Comparison of ENCODE assay signal across 22 mouse cellular contexts in the genomic region with DNA sequence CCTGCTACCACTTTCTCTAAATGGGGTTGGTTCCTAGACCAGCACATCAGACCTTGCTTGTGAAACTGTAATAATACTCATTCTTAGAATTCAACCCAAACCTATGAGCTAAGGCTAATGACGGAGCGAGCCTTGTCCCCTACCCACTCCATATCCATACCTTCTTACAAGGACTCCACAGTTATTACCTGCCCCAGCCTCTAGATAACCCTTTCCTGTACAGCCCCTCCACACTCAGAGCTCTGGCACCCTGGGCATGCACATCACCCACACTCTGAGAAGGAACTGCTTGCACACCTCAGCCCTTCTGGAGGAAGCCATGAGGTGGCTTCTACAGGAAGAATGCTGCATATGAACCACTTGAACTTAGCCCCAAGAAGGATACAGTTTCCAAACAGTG.
A peak's percentile ranks its signal among the peaks of the same experiment; 100 is the strongest.
DNase-seq lines count a peak whose midpoint lies in the region; ATAC-seq lines count a peak whose summit lies in the region.
"Had no signal": no experiment of that assay in that cellular context is flagged by ENCODE, and none has a peak within 500 bp of the region (broad histone marks: within the 10 kb centered on the region; RNA-seq: fewer than 3 reads in every experiment).

No protein-coding gene starts in this region.

- no peak for ATAC-seq in forebrain, embryonic 11.5 days (replicated peaks; ENCODE audit: low FRiP score)
- ATAC-seq in forebrain, embryonic 12.5 days (ENCODE audit: low FRiP score), result no peak
- ATAC-seq in intestine, embryonic 14.5 days (replicated peaks; ENCODE audit: low FRiP score, low TSS enrichment, low read depth), result no peak
- ATAC-seq in intestine, embryonic 16.5 days, result no peak
- ATAC-seq: activated CD4-positive, CD25-positive, alpha-beta regulatory T cell, adult 4 months; forebrain, embryonic 16.5 days; Patski had no signal

- H3K27me3 ChIP-seq in forebrain, embryonic 11.5 days (ENCODE audit: control insufficient read depth, insufficient read depth, low read length), result no peaks in the 10 kb centered on the region
- H3K27me3 ChIP-seq in forebrain, embryonic 12.5 days, result no peaks in the 10 kb centered on the region
- no peaks in the 10 kb centered on the region for H3K27me3 ChIP-seq in intestine, embryonic 14.5 days (replicated peaks; ENCODE audit: control insufficient read depth, insufficient read depth, low read length)
- no peaks in the 10 kb centered on the region for H3K27me3 ChIP-seq in intestine, embryonic 16.5 days (replicated peaks; ENCODE audit: control insufficient read depth, insufficient read depth, low read length)
- H3K27me3 ChIP-seq in limb, embryonic 10.5 days (ENCODE audit: low read depth, poor library complexity, severe bottlenecking), result no peaks in the 10 kb centered on the region
- H3K27me3 ChIP-seq: embryonic facial prominence, embryonic 13.5 days; hindbrain, embryonic 15.5 days had no signal

- DNase-seq in forebrain, embryonic 11.5 days (ENCODE audit: low spot score), result peak; percentile 30
- peak; percentile 21 for DNase-seq in intestine, embryonic 14.5 days (ENCODE audit: low spot score)
- peak; percentile 30 for DNase-seq in testis, postnatal 10 days (ENCODE audit: low spot score)
- no peak for DNase-seq in testis, postnatal 14 days (ENCODE audit: low spot score)
- peak; percentile 12 for DNase-seq in limb, embryonic 10.5 days (ENCODE audit: low spot score)
- no peak for DNase-seq in lung, postnatal 10 days
- DNase-seq: adrenal gland, postnatal 14 days; cerebellum, adult 11-12 months; cerebellum, adult 9-10 months; cerebellum, postnatal 25 days; gastrocnemius, adult 2 months; gastrocnemius, postnatal 36 days; heart, adult 18-20 months; heart, postnatal 36 days had no signal

- H3K4me1 ChIP-seq in forebrain, embryonic 11.5 days (replicated peaks; ENCODE audit: control insufficient read depth, insufficient read depth, low read length), result no peaks in the 10 kb centered on the region
- no peaks in the 10 kb centered on the region for H3K4me1 ChIP-seq in forebrain, embryonic 12.5 days
- no peaks in the 10 kb centered on the region for H3K4me1 ChIP-seq in intestine, embryonic 14.5 days (replicated peaks; ENCODE audit: control insufficient read depth, insufficient read depth, low read length)
- H3K4me1 ChIP-seq in intestine, embryonic 16.5 days (ENCODE audit: control insufficient read depth, insufficient read depth, low read length), result no peaks in the 10 kb centered on the region
- no peaks in the 10 kb centered on the region for H3K4me1 ChIP-seq in limb, embryonic 10.5 days
- H3K4me1 ChIP-seq: embryonic facial prominence, embryonic 13.5 days; heart, embryonic 13.5 days; hindbrain, embryonic 15.5 days had no signal

- no peak overlapping the region for H3K27ac ChIP-seq in forebrain, embryonic 11.5 days (ENCODE audit: low read depth, low read length)
- H3K27ac ChIP-seq in forebrain, embryonic 12.5 days, result no peak overlapping the region
- H3K27ac ChIP-seq in intestine, embryonic 14.5 days (ENCODE audit: low read depth), result no peak overlapping the region
- H3K27ac ChIP-seq in intestine, embryonic 16.5 days (ENCODE audit: low read length), result no peak overlapping the region
- H3K27ac ChIP-seq in limb, embryonic 10.5 days, result no peak overlapping the region
- H3K27ac ChIP-seq: embryonic facial prominence, embryonic 13.5 days; gastrocnemius, adult 2 months; heart, embryonic 13.5 days; hindbrain, embryonic 15.5 days had no signal

- H3K4me3 ChIP-seq in forebrain, embryonic 11.5 days (ENCODE audit: low read depth, low read length), result no peak overlapping the region
- H3K4me3 ChIP-seq in forebrain, embryonic 12.5 days (replicated peaks), result no peak overlapping the region
- no peak overlapping the region for H3K4me3 ChIP-seq in intestine, embryonic 14.5 days (ENCODE audit: low read depth, low read length)
- no peak overlapping the region for H3K4me3 ChIP-seq in intestine, embryonic 16.5 days (ENCODE audit: low read length)
- no peak overlapping the region for H3K4me3 ChIP-seq in limb, embryonic 10.5 days
- H3K4me3 ChIP-seq: embryonic facial prominence, embryonic 13.5 days; gastrocnemius, adult 2 months; heart, embryonic 13.5 days; hindbrain, embryonic 15.5 days had no signal

- H3K9me3 ChIP-seq in forebrain, embryonic 11.5 days (ENCODE audit: control insufficient read depth, low read length), result no peaks in the 10 kb centered on the region
- H3K9me3 ChIP-seq in forebrain, embryonic 12.5 days, result no peaks in the 10 kb centered on the region
- H3K9me3 ChIP-seq in intestine, embryonic 14.5 days (ENCODE audit: control insufficient read depth, low read length), result no peaks in the 10 kb centered on the region
- H3K9me3 ChIP-seq in intestine, embryonic 16.5 days (ENCODE audit: control insufficient read depth, low read length), result no peaks in the 10 kb centered on the region
- H3K9me3 ChIP-seq in limb, embryonic 10.5 days (replicated peaks), result no peaks in the 10 kb centered on the region
- H3K9me3 ChIP-seq: embryonic facial prominence, embryonic 13.5 days; heart, embryonic 13.5 days; hindbrain, embryonic 15.5 days had no signal

- H3K36me3 ChIP-seq in forebrain, embryonic 11.5 days (ENCODE audit: control insufficient read depth, insufficient read depth, low read length), result no peaks in the 10 kb centered on the region
- H3K36me3 ChIP-seq in forebrain, embryonic 12.5 days (replicated peaks), result no peaks in the 10 kb centered on the region
- no peaks in the 10 kb centered on the region for H3K36me3 ChIP-seq in intestine, embryonic 14.5 days (ENCODE audit: control insufficient read depth, insufficient read depth, low read length)
- H3K36me3 ChIP-seq in intestine, embryonic 16.5 days (ENCODE audit: control insufficient read depth, insufficient read depth, low read length), result no peaks in the 10 kb centered on the region
- no peaks in the 10 kb centered on the region for H3K36me3 ChIP-seq in limb, embryonic 10.5 days
- H3K36me3 ChIP-seq: embryonic facial prominence, embryonic 13.5 days; heart, embryonic 13.5 days had no signal

- 92% methylated on average over 2 of the region's 2 CpGs for WGBS in forebrain, embryonic 11.5 days
- 91% methylated on average over 2 of the region's 2 CpGs for WGBS in forebrain, embryonic 12.5 days
- 89% methylated on average over 2 of the region's 2 CpGs for WGBS in intestine, embryonic 14.5 days
- 88% methylated on average over 2 of the region's 2 CpGs for WGBS in intestine, embryonic 16.5 days
- 89% methylated on average over 2 of the region's 2 CpGs for WGBS in limb, embryonic 10.5 days

- H3K9ac ChIP-seq in forebrain, embryonic 11.5 days (ENCODE audit: low read length), result no peak overlapping the region
- no peak overlapping the region for H3K9ac ChIP-seq in forebrain, embryonic 12.5 days
- no peak overlapping the region for H3K9ac ChIP-seq in intestine, embryonic 14.5 days (ENCODE audit: low read length)
- no peak overlapping the region for H3K9ac ChIP-seq in intestine, embryonic 16.5 days (ENCODE audit: low read depth, low read length)
- H3K9ac ChIP-seq: embryonic facial prominence, embryonic 13.5 days; heart, embryonic 13.5 days; hindbrain, embryonic 15.5 days had no signal

- no peak overlapping the region for H3K4me2 ChIP-seq in forebrain, embryonic 11.5 days (ENCODE audit: low read depth, low read length, severe bottlenecking)
- H3K4me2 ChIP-seq in forebrain, embryonic 12.5 days, result no peak overlapping the region
- H3K4me2 ChIP-seq in intestine, embryonic 14.5 days (ENCODE audit: low read length), result no peak overlapping the region
- no peak overlapping the region for H3K4me2 ChIP-seq in intestine, embryonic 16.5 days (ENCODE audit: low read depth, low read length)
- H3K4me2 ChIP-seq: embryonic facial prominence, embryonic 13.5 days; heart, embryonic 13.5 days; hindbrain, embryonic 15.5 days had no signal

Comparison
In these comparisons a context has a peak if more than half of its experiments do, and no peak if none do; other contexts are left out.
1. DNase-seq: peak in forebrain, embryonic 11.5 days (single experiment), intestine, embryonic 14.5 days (single experiment), testis, postnatal 10 days (single experiment) and limb, embryonic 10.5 days (single experiment); none in testis, postnatal 14 days (single experiment) and lung, postnatal 10 days (single experiment).